Mouse (Mus musculus) hindbrain, postnatal 0 days (tissue): Measurements from ENCODE around the gene Cdyl. TPM values are rescaled to one million over a fixed set of nuclear protein-coding genes. Genes with fewer than 3 reads are reported as not detected.

ENCODE experiments used
- ATAC-seq: fragments of 200-750 bp; cut with Nextera tagmentation; 2 replicates; pipeline ENCODE4 v1.8.0; 2017; ENCODE audit warnings: mild to moderate bottlenecking, moderate TSS enrichment, moderate library complexity
- DNase-seq: peaks from one replicate; pipeline ENCODE4 v3.0.0-alpha.2; 2015; ENCODE audit warnings: low spot score
- H3K27ac ChIP-seq: fragments of 300-500 bp; sonication (generic); 2 replicates; pipeline ENCODE4 v1.5.1; 2014; ENCODE audit warnings: mild to moderate bottlenecking
- H3K27me3 ChIP-seq: fragments of 300-500 bp; sonication (generic); 2 replicates; pipeline ENCODE4 v1.6.1; 2014; ENCODE audit warnings: low read length, mixed read lengths; ENCODE audit not compliant: insufficient read depth
- H3K36me3 ChIP-seq: fragments of 300-500 bp; sonication (generic); 2 replicates; pipeline ENCODE4 v1.6.1; 2014; ENCODE audit warnings: low read length, mixed read lengths; ENCODE audit not compliant: insufficient read depth
- H3K4me1 ChIP-seq: fragments of 300-500 bp; sonication (generic); 2 replicates; pipeline ENCODE4 v1.6.1; 2014; ENCODE audit warnings: antibody characterized with exemption, low read length, mixed read lengths; ENCODE audit not compliant: insufficient read depth
- H3K4me2 ChIP-seq: fragments of 300-500 bp; sonication (generic); 2 replicates; pipeline ENCODE4 v1.6.1; 2014; ENCODE audit warnings: low read depth, mild to moderate bottlenecking, low read length, moderate library complexity, mixed read lengths
- H3K4me3 ChIP-seq: fragments of 300-500 bp; sonication (generic); 2 replicates; pipeline ENCODE4 v1.5.1; 2014; ENCODE audit warnings: low read length
- H3K9ac ChIP-seq: fragments of 300-500 bp; sonication (generic); replicated peaks from 2 replicates; pipeline ENCODE4 v1.6.1; 2014; ENCODE audit warnings: mild to moderate bottlenecking, low read length, moderate library complexity, mixed read lengths
- H3K9me3 ChIP-seq: fragments of 300-500 bp; sonication (generic); 2 replicates; pipeline ENCODE4 v1.6.1; 2016; ENCODE audit warnings: low read length, mixed read lengths
- CTCF ChIP-seq: IDR thresholded peaks from 2 replicates; pipeline ENCODE4 v1.5.1; 2016; ENCODE audit warnings: antibody characterized with exemption, control low read depth, low read depth
- WGBS: fragments of 180-500 bp; shearing (Covaris S2); extraction: QIAGEN DNeasy Blood & Tissue Kit; methylation state at CpG from one replicate; pipeline ENCODE4 v1.1.7; 2014; 5-methylcytosine and 5-hydroxymethylcytosine counted together
- polyA plus RNA-seq: library from polyadenylated mRNA; unstranded; fragments of >200 nt; fragmentation: Nextera tagmentation; extraction: Ambion mirVana; gene quantifications from 2 replicates; pipeline ENCODE4 v1.2.1, GENCODE M21; 2015
- total RNA-seq: library from RNA; depleted of rRNA; stranded (reverse); fragments of >200 nt; gene quantifications from 2 replicates; pipeline ENCODE4 v1.2.3, GENCODE M21; 2014

Cdyl gene
- total and polyA plus RNA-seq, 2 experiments from 2014 or later: 4.4 to 7.6 TPM

DNA sequence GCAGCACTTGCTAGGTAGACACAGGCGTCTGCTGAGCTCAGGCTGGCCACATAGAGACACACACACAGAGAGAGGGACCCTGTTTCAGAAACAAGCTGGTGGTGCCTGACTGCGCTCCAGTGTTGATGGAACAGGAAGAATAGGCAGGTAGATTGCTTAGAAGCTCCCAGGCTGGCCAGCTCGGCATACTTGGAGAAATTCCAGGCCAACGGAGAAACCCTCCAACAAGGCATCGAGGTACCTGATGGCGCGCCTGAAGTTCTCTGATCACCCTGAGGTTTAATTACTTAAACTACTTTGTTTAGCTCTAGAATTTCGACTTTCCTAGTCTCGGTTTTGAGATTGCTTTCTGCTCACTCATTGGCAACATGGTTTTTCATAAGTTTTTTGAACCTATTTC lies 110.8 kb downstream of the Cdyl start:
- Histone ChIP-seq H3K27me3 (no peaks in the 10 kb centered on the region), H3K27ac (no peak overlapping the region), H3K4me3 (no peak overlapping the region), H3K36me3 (no peaks in the 10 kb centered on the region), H3K4me2 (no peak overlapping the region), H3K4me1 (no peaks in the 10 kb centered on the region), H3K9me3 (no peaks in the 10 kb centered on the region), H3K9ac (no peak overlapping the region)
- ATAC-seq: no peak
- no peak for TF ChIP-seq CTCF
- 91% methylated on average over 9 of the region's 9 CpGs for whole genome bisulfite sequencing
- no peak for DNase-seq

DNA sequence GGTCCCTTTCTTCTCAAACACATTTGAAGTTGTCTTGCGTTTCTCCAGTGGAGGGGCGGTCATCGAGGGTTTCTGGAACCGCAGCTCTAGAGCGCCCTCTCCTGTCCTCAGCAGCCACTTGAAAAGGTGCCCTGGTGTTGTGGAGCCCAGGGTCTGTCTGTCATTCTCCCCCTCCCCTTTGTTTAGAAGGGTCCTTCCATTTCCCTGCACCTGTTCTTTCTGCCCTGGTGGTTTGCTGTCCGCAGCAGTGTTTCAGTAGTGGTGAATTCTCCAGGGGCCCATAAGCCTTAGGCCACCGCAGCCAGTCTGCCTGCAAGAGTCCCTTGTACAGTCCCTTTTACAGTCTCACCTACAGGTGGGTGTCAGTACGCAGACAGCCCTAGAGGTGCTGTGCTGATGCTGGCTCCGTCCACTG lies 112.3 kb downstream of the Cdyl start:
- Histone ChIP-seq H3K27me3 (no peaks in the 10 kb centered on the region), H3K4me1 (no peaks in the 10 kb centered on the region), H3K27ac (no peak overlapping the region), H3K4me3 (no peak overlapping the region), H3K4me2 (no peak overlapping the region), H3K36me3 (no peaks in the 10 kb centered on the region), H3K9ac (no peak overlapping the region), H3K9me3 (no peaks in the 10 kb centered on the region)
- TF ChIP-seq CTCF: peak; percentile 67
- DNase-seq: peak; percentile 46
- ATAC-seq: 0 out of 2 replicates have a peak, but pooled peaks have one; percentile 35
- WGBS: 66% methylated on average over 9 of the region's 9 CpGs

DNA sequence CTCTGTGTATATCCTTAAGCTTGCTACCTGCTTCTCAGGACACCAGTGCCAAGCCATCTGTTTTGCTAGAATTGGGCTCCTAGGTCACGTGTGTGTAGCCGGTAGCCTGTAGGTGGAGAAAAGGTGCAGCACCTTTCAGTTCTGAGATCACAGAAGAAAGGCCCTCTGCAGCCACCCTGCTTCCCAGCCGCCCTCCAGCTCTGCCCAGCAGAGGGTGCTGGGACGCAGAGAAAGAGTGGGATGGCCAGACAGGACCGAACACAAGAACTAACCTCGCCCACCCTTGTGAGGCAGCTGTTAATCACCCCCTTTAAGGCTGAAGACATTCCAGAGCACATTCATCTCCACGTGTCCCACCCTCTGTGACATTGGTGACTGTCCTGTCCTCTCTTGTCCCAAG lies 114.1 kb downstream of the Cdyl start:
- ATAC-seq (no peak), DNase-seq (no peak)
- 53% methylated on average over 7 of the region's 7 CpGs for WGBS
- Histone ChIP-seq H3K4me3 (no peak overlapping the region), H3K27me3 (no peaks in the 10 kb centered on the region), H3K9ac (no peak overlapping the region), H3K27ac (no peak overlapping the region), H3K4me1 (no peaks in the 10 kb centered on the region), H3K36me3 (no peaks in the 10 kb centered on the region), H3K4me2 (no peak overlapping the region), H3K9me3 (no peaks in the 10 kb centered on the region)
- TF ChIP-seq CTCF: peak; percentile 63

DNA sequence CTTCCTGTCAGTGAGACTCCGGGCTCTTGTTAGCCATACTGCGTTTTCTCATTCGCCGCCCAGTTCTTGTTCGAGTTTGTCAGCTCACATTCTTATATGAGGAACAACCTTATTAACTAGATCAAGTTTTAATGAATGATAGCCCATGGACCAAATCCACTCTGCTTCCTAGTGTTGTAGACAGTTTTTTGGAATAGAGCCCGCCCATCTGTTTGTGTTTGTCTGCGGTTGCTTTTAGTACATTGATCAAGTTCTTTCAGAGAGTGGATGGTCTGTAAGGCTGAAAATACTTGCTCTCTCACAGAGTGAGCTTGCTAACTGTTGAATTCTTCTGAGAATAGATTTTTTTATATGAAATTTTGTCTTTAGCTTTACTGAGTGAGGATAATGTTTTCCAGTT lies 116.5 kb downstream of the Cdyl start:
- H3K27ac ChIP-seq: no peak overlapping the region
- no peaks in the 10 kb centered on the region for H3K36me3 ChIP-seq
- no peak overlapping the region for H3K9ac ChIP-seq
- DNase-seq (peak; percentile 58), ATAC-seq (no peak)
- no peaks in the 10 kb centered on the region for H3K9me3 ChIP-seq
- no peaks in the 10 kb centered on the region for H3K4me1 ChIP-seq
- no peak overlapping the region for H3K4me2 ChIP-seq
- WGBS: 57% methylated on average over 7 of the region's 7 CpGs
- no peak for TF ChIP-seq CTCF
- H3K27me3 ChIP-seq: no peaks in the 10 kb centered on the region
- no peak overlapping the region for H3K4me3 ChIP-seq

DNA sequence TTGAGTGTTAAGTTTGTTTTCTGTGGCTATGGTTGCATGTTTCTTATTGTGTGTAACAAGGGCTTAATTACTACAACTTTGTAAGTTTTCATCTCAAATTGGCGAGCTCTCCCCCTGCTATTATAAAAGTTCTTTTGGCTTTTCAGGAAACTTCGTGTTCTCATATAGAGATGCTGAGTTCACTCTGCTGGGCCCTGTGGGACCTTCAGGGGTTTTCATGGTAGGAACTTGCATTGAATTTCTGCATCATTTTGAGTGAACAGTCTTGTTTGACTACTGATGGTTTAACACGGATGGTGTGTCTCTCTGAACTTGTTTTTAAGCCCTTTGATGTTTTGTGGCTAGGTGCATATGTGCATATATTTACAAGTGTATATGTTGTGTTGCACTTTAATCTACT lies 121.1 kb downstream of the Cdyl start:
- Histone ChIP-seq H3K27me3 (no peaks in the 10 kb centered on the region), H3K27ac (no peak overlapping the region), H3K9me3 (no peaks in the 10 kb centered on the region), H3K4me2 (no peak overlapping the region), H3K4me1 (no peaks in the 10 kb centered on the region), H3K4me3 (no peak overlapping the region), H3K36me3 (no peaks in the 10 kb centered on the region), H3K9ac (no peak overlapping the region)
- WGBS: 76% methylated on average over 3 of the region's 3 CpGs
- DNase-seq: no peak
- no peak for TF ChIP-seq CTCF
- no peak for ATAC-seq

DNA sequence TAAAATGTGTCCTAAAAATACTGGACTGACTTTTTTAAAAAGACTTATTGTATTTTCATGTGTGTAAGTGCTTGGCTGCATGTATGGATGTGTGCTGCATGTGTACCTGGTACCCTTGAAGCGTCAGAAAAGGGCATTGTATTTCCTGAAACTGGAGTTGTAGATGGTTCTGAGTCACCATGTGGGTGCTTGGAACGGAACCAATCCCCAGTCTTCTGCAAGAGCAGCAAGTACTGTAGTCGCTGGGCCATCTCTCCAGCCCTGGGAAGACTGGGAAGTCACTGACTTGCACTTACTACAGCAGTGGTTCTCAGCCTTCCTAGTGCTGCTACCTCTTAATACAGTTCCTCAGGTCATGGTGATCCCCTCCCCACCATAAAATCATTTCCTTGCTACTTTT lies 122.1 kb downstream of the Cdyl start:
- H3K27me3 ChIP-seq: no peaks in the 10 kb centered on the region
- TF ChIP-seq CTCF: no peak
- no peaks in the 10 kb centered on the region for H3K4me1 ChIP-seq
- WGBS: 69% methylated on average over 3 of the region's 3 CpGs
- H3K36me3 ChIP-seq: no peaks in the 10 kb centered on the region
- ATAC-seq (no peak), DNase-seq (no peak)
- H3K4me3 ChIP-seq: no peak overlapping the region
- no peak overlapping the region for H3K9ac ChIP-seq
- H3K27ac ChIP-seq: no peak overlapping the region
- H3K9me3 ChIP-seq: no peaks in the 10 kb centered on the region
- H3K4me2 ChIP-seq: no peak overlapping the region

DNA sequence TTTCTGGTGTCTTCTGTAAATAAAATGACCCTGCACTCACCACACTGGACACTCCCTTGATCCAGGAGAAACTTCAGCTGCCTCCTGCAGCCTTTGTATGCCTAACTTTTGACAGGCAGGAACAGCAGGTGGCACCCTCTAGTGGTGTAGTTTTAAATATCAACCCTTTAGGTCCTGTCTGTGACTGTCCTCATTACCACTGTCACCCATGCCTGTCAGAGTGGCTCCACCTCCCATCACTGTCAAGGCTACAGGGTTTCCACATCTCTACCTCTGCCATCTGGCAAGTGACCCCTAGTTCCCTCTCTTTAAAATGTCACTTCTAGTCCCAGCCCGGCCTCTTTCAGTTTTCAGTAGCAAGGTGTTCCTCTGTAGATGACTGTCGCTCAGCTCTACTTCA lies 123.3 kb downstream of the Cdyl start:
- Histone ChIP-seq H3K9ac (no peak overlapping the region), H3K27me3 (no peaks in the 10 kb centered on the region), H3K27ac (no peak overlapping the region), H3K9me3 (no peaks in the 10 kb centered on the region), H3K4me2 (no peak overlapping the region), H3K4me3 (no peak overlapping the region), H3K4me1 (no peaks in the 10 kb centered on the region), H3K36me3 (no peaks in the 10 kb centered on the region)
- ATAC-seq (peak; percentile 66; the same call in 1 of the 2 replicates), DNase-seq (peak; percentile 68)
- 96% methylated on average over 2 of the region's 2 CpGs for WGBS
- peak; percentile 76 for TF ChIP-seq CTCF
